Mouse (Mus musculus): ENCODE data around the gene Rab8a. TPM values are rescaled to one million over a fixed set of nuclear protein-coding genes. Genes with fewer than 3 reads are reported as not detected.

Rab8a gene
- polyA plus RNA-seq (2012; rRNA removed), result 120 and 132 TPM in 2 replicates

GRCm38 (mm10) chr8:72160707-72161697, at the start of gene Rab8a:
Gene Rab8a, plus strand, starts transcription at chr8:72161200.

GRCm38 (mm10) chr8:72134756-72135445, 26.1 kb upstream of the Rab8a start, which contains the start of gene Tpm4:
Gene Tpm4, plus strand, starts transcription at chr8:72134975.

GRCm38 (mm10) chr8:72189417-72190214, 28.6 kb downstream of the Rab8a start, which contains the start of gene Hsh2d:
Gene Hsh2d, plus strand, starts transcription at chr8:72189638.

GRCm38 (mm10) chr8:72212751-72213150, 51.8 kb downstream of the Rab8a start, which contains the start of gene Cib3:
Gene Cib3, minus strand, starts transcription at chr8:72212837.

GRCm38 (mm10) chr8:72213536-72213935, 52.5 kb downstream of the Rab8a start, which contains the start of gene Gm11034:
Gene Gm11034, minus strand, starts transcription at chr8:72213636.

GRCm38 (mm10) chr8:72219541-72220363, 58.8 kb downstream of the Rab8a start, which contains the start of gene Fam32a:
Gene Fam32a, plus strand, starts transcription at chr8:72219730.

Other genes starting within 250 kb of the Rab8a start
- gene Zfp961, start 210.2 kb upstream of the Rab8a start, polyA plus RNA-seq (2012; rRNA removed), result 23.7 and 24.7 TPM in 2 replicates
- gene Cyp4f18, start 151.6 kb upstream of the Rab8a start, polyA plus RNA-seq (2012; rRNA removed), result 0.15 TPM in 2 replicates
- gene Olfr372, start 120.0 kb upstream of the Rab8a start, polyA plus RNA-seq (2012; rRNA removed), result not detected in 2 replicates
- not detected in 2 replicates for gene Olfr373, start 78.0 kb upstream of the Rab8a start, polyA plus RNA-seq (2012; rRNA removed)
- not detected in 2 replicates for gene Olfr374, start 54.2 kb upstream of the Rab8a start, polyA plus RNA-seq (2012; rRNA removed)
- gene Tpm4, start 26.2 kb upstream of the Rab8a start, polyA plus RNA-seq (2012; rRNA removed), result 184 and 195 TPM in 2 replicates
- gene Hsh2d, start 28.4 kb downstream of the Rab8a start, polyA plus RNA-seq (2012; rRNA removed), result 0.15 TPM in 2 replicates
- 0.03 TPM in 1 of 2 replicates, not detected in the other for gene Cib3, start 51.6 kb downstream of the Rab8a start, polyA plus RNA-seq (2012; rRNA removed)
- gene Gm11034, start 52.4 kb downstream of the Rab8a start, polyA plus RNA-seq (2012; rRNA removed), result not detected in 2 replicates
- 87.3 and 98.8 TPM in 2 replicates for gene Fam32a, start 58.5 kb downstream of the Rab8a start, polyA plus RNA-seq (2012; rRNA removed)
- 222 and 230 TPM in 2 replicates for gene Ap1m1, start 78.8 kb downstream of the Rab8a start, polyA plus RNA-seq (2012; rRNA removed)
- gene Gm10282, start 144.1 kb downstream of the Rab8a start, polyA plus RNA-seq (2012; rRNA removed), result 22.6 and 23.4 TPM in 2 replicates
- 10.7 and 17.6 TPM in 2 replicates for gene Klf2, start 157.8 kb downstream of the Rab8a start, polyA plus RNA-seq (2012; rRNA removed)

All from central nervous system, embryonic 14 days (tissue).